Mouse (Mus musculus): ENCODE measurements around the gene 1810010D01Rik.
A peak's percentile ranks its signal among the peaks of the same experiment; 100 is the strongest.

The 1810010D01Rik gene

GRCm38 (mm10) chr7:145173563-145173962 is 34.4 kb downstream of the 1810010D01Rik start:
- DNase-seq: no peak

- DNase-seq: no peak
Observed at GRCm38 (mm10) chr7:145173116-145173515, 34.8 kb downstream of the 1810010D01Rik start.

- no peak for DNase-seq
Observed at GRCm38 (mm10) chr7:145169703-145170102, 38.2 kb downstream of the 1810010D01Rik start.

- peak; percentile 70 for DNase-seq
Observed at GRCm38 (mm10) chr7:145159283-145160240, 48.4 kb downstream of the 1810010D01Rik start.

All from lung, postnatal 36 days (tissue).